Mouse (Mus musculus): ENCODE results near the gene Arhgef38.

DNA sequence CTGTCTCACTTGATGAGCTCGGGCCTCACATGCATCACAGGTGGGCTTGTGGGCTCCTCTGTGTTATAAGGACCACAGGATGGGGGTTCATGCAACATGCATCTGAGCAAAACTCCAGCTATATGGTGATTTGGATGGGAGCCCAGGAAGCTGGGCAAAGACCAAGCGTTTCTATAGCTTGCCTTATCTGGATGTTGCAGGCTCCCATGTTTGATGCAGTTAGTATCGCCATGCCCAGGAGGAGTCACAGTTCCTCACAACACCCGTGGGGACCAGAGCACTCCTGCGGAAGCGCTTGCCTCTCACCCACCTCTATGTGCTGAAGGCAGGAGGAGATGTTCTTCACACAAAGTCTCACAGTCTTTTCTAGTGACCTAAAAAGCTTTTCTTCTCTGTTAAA, 92.9 kb downstream of the Arhgef38 start:
- TF ChIP-seq GATA1 (IDR thresholded peaks at IDR 0.05; ENCODE audit: low read length) (no peak), TAL1 (IDR thresholded peaks at IDR 0.05; ENCODE audit: low read length) (no peak)

All from erythroblast, embryonic 14.5 days (primary cell).